Mouse (Mus musculus): ENCODE data around the gene Snx30. TPM values are rescaled to one million over a fixed set of nuclear protein-coding genes. Genes with fewer than 3 reads are reported as not detected.

Snx30 gene
- 3.6 and 5.0 TPM in 2 replicates for polyA plus RNA-seq (2015; fragmentation: Nextera tagmentation; extraction: Ambion mirVana)

GRCm38 (mm10) chr4:59805181-59805967, at the start of gene Snx30:
Gene Snx30 (plus strand): TSS chr4:59805840.
- peaks cover 33% of the 10 kb centered on the region for H3K4me1 ChIP-seq (ENCODE audit: control insufficient read depth, low read depth, low read length)
- peak within 1 kb of the TSS; percentile 99 for H3K4me2 ChIP-seq (ENCODE audit: low read depth, low read length)
- no peaks in the 10 kb centered on the region for H3K27me3 ChIP-seq (ENCODE audit: control insufficient read depth, insufficient read depth, low read depth, low read length)
- H3K27ac ChIP-seq (ENCODE audit: low read length), result peak within 1 kb of the TSS; percentile 82
- WGBS (ENCODE audit: insufficient replicate concordance), result 5% methylated on average over 45 of the region's 45 CpGs
- no peaks in the 10 kb centered on the region for H3K36me3 ChIP-seq (ENCODE audit: control insufficient read depth, insufficient read depth)
- H3K9me3 ChIP-seq (replicated peaks; ENCODE audit: control insufficient read depth, low read length), result no peaks in the 10 kb centered on the region
- peak within 1 kb of the TSS; percentile 88 for H3K4me3 ChIP-seq (ENCODE audit: low read depth, low read length)
- peak; percentile 89 for ATAC-seq (ENCODE audit: low read depth)
- peak within 1 kb of the TSS; percentile 88 for H3K9ac ChIP-seq (ENCODE audit: low read depth, low read length)

- Histone ChIP-seq H3K4me3 (ENCODE audit: low read depth, low read length) (no peak overlapping the region), H3K27me3 (ENCODE audit: control insufficient read depth, insufficient read depth, low read depth, low read length) (no peaks in the 10 kb centered on the region), H3K4me1 (ENCODE audit: control insufficient read depth, low read depth, low read length) (no peaks in the 10 kb centered on the region), H3K4me2 (ENCODE audit: low read depth, low read length) (no peak overlapping the region), H3K36me3 (ENCODE audit: control insufficient read depth, insufficient read depth) (no peaks in the 10 kb centered on the region), H3K9ac (ENCODE audit: low read depth, low read length) (no peak overlapping the region), H3K27ac (ENCODE audit: low read length) (no peak overlapping the region), H3K9me3 (replicated peaks; ENCODE audit: control insufficient read depth, low read length) (no peaks in the 10 kb centered on the region)
- no peak for ATAC-seq (ENCODE audit: low read depth)
- WGBS (ENCODE audit: insufficient replicate concordance), result 58% methylated on average over 9 of the region's 9 CpGs
Observed at GRCm38 (mm10) chr4:59756332-59757082, 49.1 kb upstream of the Snx30 start.

- ATAC-seq (ENCODE audit: low read depth), result no peak
- H3K9me3 ChIP-seq (replicated peaks; ENCODE audit: control insufficient read depth, low read length), result no peaks in the 10 kb centered on the region
- H3K4me2 ChIP-seq (ENCODE audit: low read depth, low read length), result no peak overlapping the region
- no peaks in the 10 kb centered on the region for H3K36me3 ChIP-seq (ENCODE audit: control insufficient read depth, insufficient read depth)
- H3K4me1 ChIP-seq (ENCODE audit: control insufficient read depth, low read depth, low read length), result no peaks in the 10 kb centered on the region
- H3K9ac ChIP-seq (ENCODE audit: low read depth, low read length), result no peak overlapping the region
- no peaks in the 10 kb centered on the region for H3K27me3 ChIP-seq (ENCODE audit: control insufficient read depth, insufficient read depth, low read depth, low read length)
- 77% methylated on average over 12 of the region's 12 CpGs for WGBS (ENCODE audit: insufficient replicate concordance)
- H3K4me3 ChIP-seq (ENCODE audit: low read depth, low read length), result no peak overlapping the region
- no peak overlapping the region for H3K27ac ChIP-seq (ENCODE audit: low read length)
Observed at GRCm38 (mm10) chr4:59757452-59758435, 47.9 kb upstream of the Snx30 start.

- WGBS (ENCODE audit: insufficient replicate concordance), result 57% methylated on average over 4 of the region's 4 CpGs
- Histone ChIP-seq H3K36me3 (ENCODE audit: control insufficient read depth, insufficient read depth) (no peaks in the 10 kb centered on the region), H3K4me1 (ENCODE audit: control insufficient read depth, low read depth, low read length) (no peaks in the 10 kb centered on the region; the same call in 1 of the 2 replicates)
Observed at GRCm38 (mm10) chr4:59760016-59760415, 45.6 kb upstream of the Snx30 start.

GRCm38 (mm10) chr4:59760636-59761364, 44.8 kb upstream of the Snx30 start:
- Histone ChIP-seq H3K4me1 (ENCODE audit: control insufficient read depth, low read depth, low read length) (no peaks in the 10 kb centered on the region; the same call in 1 of the 2 replicates), H3K4me2 (ENCODE audit: low read depth, low read length) (no peak overlapping the region), H3K4me3 (ENCODE audit: low read depth, low read length) (no peak overlapping the region), H3K27ac (ENCODE audit: low read length) (no peak overlapping the region), H3K9ac (ENCODE audit: low read depth, low read length) (no peak overlapping the region), H3K36me3 (ENCODE audit: control insufficient read depth, insufficient read depth) (no peaks in the 10 kb centered on the region), H3K27me3 (ENCODE audit: control insufficient read depth, insufficient read depth, low read depth, low read length) (no peaks in the 10 kb centered on the region), H3K9me3 (replicated peaks; ENCODE audit: control insufficient read depth, low read length) (no peaks in the 10 kb centered on the region)
- no peak for ATAC-seq (ENCODE audit: low read depth)
- 50% methylated on average over 10 of the region's 10 CpGs for WGBS (ENCODE audit: insufficient replicate concordance)

More at GRCm38 (mm10) chr4:59760016-59760415, 45.6 kb upstream of the Snx30 start:
- no peaks in the 10 kb centered on the region for H3K9me3 ChIP-seq (replicated peaks; ENCODE audit: control insufficient read depth, low read length)
- ATAC-seq (ENCODE audit: low read depth), result no peak
- no peak overlapping the region for H3K4me3 ChIP-seq (ENCODE audit: low read depth, low read length)
- no peak overlapping the region for H3K9ac ChIP-seq (ENCODE audit: low read depth, low read length)
- no peak overlapping the region for H3K27ac ChIP-seq (ENCODE audit: low read length)
- H3K27me3 ChIP-seq (ENCODE audit: control insufficient read depth, insufficient read depth, low read depth, low read length), result no peaks in the 10 kb centered on the region
- H3K4me2 ChIP-seq (ENCODE audit: low read depth, low read length), result no peak overlapping the region

- Histone ChIP-seq H3K4me3 (ENCODE audit: low read depth, low read length) (no peak overlapping the region), H3K9ac (ENCODE audit: low read depth, low read length) (no peak overlapping the region), H3K36me3 (ENCODE audit: control insufficient read depth, insufficient read depth) (no peaks in the 10 kb centered on the region), H3K4me1 (ENCODE audit: control insufficient read depth, low read depth, low read length) (no peaks in the 10 kb centered on the region; the same call in 1 of the 2 replicates), H3K9me3 (replicated peaks; ENCODE audit: control insufficient read depth, low read length) (no peaks in the 10 kb centered on the region), H3K27ac (ENCODE audit: low read length) (no peak overlapping the region), H3K4me2 (ENCODE audit: low read depth, low read length) (no peak overlapping the region), H3K27me3 (ENCODE audit: control insufficient read depth, insufficient read depth, low read depth, low read length) (no peaks in the 10 kb centered on the region)
- no peak for ATAC-seq (ENCODE audit: low read depth)
- WGBS (ENCODE audit: insufficient replicate concordance), result 60% methylated on average over 4 of the region's 4 CpGs
Observed at GRCm38 (mm10) chr4:59761365-59761729, 44.3 kb upstream of the Snx30 start.

GRCm38 (mm10) chr4:59764950-59765349, 40.7 kb upstream of the Snx30 start:
- Histone ChIP-seq H3K9ac (ENCODE audit: low read depth, low read length) (no peak overlapping the region), H3K36me3 (ENCODE audit: control insufficient read depth, insufficient read depth) (no peaks in the 10 kb centered on the region), H3K9me3 (replicated peaks; ENCODE audit: control insufficient read depth, low read length) (no peaks in the 10 kb centered on the region), H3K4me3 (ENCODE audit: low read depth, low read length) (no peak overlapping the region), H3K27ac (ENCODE audit: low read length) (no peak overlapping the region), H3K4me1 (ENCODE audit: control insufficient read depth, low read depth, low read length) (no peaks in the 10 kb centered on the region; the same call in 1 of the 2 replicates), H3K27me3 (ENCODE audit: control insufficient read depth, insufficient read depth, low read depth, low read length) (no peaks in the 10 kb centered on the region), H3K4me2 (ENCODE audit: low read depth, low read length) (no peak overlapping the region)
- no peak for ATAC-seq (ENCODE audit: low read depth)
- 38% methylated on average over 7 of the region's 7 CpGs for WGBS (ENCODE audit: insufficient replicate concordance)
